Comparison of ENCODE assay signal across 18 mouse cellular contexts in genomic region chr7:35099528-35099927, GRCm38 (mm10).
"Had no signal": no experiment of that assay in that cellular context is flagged by ENCODE, and none has a peak within 500 bp of the region (broad histone marks: within the 10 kb centered on the region; RNA-seq: fewer than 3 reads in every experiment).

No protein-coding gene starts in this region.

- H3K4me1 ChIP-seq: midbrain, embryonic 10.5 days; midbrain, embryonic 12.5 days; neural tube, embryonic 13.5 days; neural tube, embryonic 15.5 days had no signal

- H3K4me3 ChIP-seq: midbrain, embryonic 10.5 days; midbrain, embryonic 12.5 days; myocyte; neural tube, embryonic 13.5 days; neural tube, embryonic 15.5 days had no signal

- H3K27ac ChIP-seq: midbrain, embryonic 10.5 days; midbrain, embryonic 12.5 days; neural tube, embryonic 13.5 days; neural tube, embryonic 15.5 days had no signal

- ATAC-seq: midbrain, embryonic 16.5 days had no signal

- DNase-seq: lung, adult 18-20 months; lung, embryonic 14.5 days; lung, postnatal 14 days; midbrain, embryonic 14.5 days; retina, postnatal 1 day; right cerebral cortex, adult 18-20 months; right cerebral cortex, postnatal 25 days; right cerebral cortex, postnatal 4 days; spleen, adult 18-20 months; thymus, adult 18-20 months; thymus, postnatal 14 days; thymus, postnatal 36 days had no signal
